Mouse (Mus musculus) brain, embryonic 14.5 days (tissue): Measurements from ENCODE around the gene Vps18. TPM values are rescaled to one million over a fixed set of nuclear protein-coding genes. Genes with fewer than 3 reads are reported as not detected.
A peak's percentile ranks its signal among the peaks of the same experiment; 100 is the strongest.

Experiments
- DNase-seq: peaks from one replicate; pipeline ENCODE4 v3.0.0-alpha.2; 2011; ENCODE audit warnings: low read depth
- CTCF ChIP-seq: fragments of 200-500 bp; IDR thresholded peaks from 2 replicates; pipeline ENCODE4 v1.5.1; 2012; ENCODE audit warnings: inconsistent platforms, mild to moderate bottlenecking, moderate library complexity, borderline replicate concordance; ENCODE audit not compliant: insufficient read depth, insufficient read length; ENCODE audit errors: extremely low read depth
- POLR2A ChIP-seq: fragments of 200-500 bp; IDR thresholded peaks from 2 replicates; pipeline ENCODE4 v1.6.1; 2012; ENCODE audit warnings: mild to moderate bottlenecking, inconsistent platforms, borderline replicate concordance; ENCODE audit not compliant: poor library complexity, insufficient read depth, insufficient read length, severe bottlenecking; ENCODE audit errors: extremely low read depth
- polyA plus RNA-seq: library from polyadenylated mRNA; depleted of rRNA; stranded (reverse); fragments of >200 nt; gene quantifications from 2 replicates; pipeline ENCODE4 v1.2.3, GENCODE M21; 2012

Vps18 gene
- polyA plus RNA-seq, 1 experiment, result 28.6 TPM

DNA sequence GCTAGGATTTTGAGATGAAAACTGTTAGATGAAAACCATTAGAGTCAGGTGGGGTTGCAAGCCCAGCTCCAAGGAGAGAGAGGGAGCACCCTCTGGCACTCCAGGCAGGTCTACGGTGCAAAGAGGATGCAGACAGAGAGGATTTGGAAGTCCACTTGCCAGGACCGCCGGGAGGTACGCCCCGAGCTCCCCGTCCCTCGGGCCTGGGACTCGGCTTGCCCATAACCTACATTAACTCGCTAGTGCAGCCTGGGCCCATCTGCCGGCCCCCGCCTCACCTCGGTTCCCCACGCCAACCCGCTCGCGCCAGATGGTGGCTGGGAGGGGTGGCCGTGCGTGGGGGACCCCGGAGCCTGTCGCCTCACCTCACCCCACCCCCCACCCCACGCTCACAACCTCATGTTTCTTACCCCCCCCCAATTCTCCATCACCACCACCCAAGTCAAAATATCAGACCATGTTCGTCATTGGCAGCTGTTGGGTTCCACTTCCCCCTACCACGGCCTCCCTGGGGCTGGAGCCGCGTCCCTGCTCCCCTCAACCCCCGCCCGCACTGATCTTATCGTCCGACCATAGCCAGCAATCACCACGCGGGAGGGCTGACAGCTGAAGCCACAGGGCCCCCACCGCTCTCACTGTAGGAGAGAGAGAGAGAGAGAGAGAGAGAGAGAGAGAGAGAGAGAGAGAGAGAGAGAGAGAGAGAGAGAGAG, 35.5 kb downstream of the Vps18 start:
- DNase-seq, result no peak

DNA sequence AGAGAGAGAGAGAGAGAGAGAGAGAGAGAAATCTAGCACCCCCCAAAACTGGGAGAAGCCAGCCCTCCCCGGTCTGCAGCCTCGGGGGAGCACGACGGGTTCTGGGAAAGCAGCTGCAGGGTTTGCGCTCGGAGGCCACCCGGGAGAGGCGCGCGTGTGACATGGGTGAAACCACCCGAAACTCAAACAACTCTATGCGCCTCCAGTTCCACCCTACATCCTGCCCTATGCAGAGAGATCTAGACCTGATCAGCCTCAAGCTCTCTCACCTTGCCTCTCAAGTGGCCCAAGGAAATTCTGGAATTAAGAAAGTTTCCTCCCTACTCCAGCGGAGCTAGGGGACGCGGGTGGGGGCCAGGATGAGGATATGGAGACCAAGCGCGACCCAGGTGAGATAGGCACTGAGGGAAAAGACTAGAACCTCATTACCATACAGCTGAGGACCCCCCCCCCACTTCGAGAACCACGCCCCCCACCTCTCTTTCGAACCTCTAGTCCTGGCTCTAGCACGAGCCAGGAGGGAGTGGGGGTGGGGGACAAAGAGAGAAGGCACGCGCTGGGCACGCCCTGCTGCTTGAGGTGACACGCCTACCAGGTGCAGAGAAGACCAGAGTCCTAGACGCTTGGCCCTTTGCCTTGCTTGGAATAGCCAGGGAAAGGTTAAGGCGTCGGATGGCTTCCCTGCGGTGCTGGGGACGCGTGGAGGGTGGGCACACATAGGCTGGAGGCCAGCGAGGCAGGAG, 36.2 kb downstream of the Vps18 start:
- TF ChIP-seq CTCF (no peak), POLR2A (no peak)
- DNase-seq, result no peak

More for the DNA sequence above, 35.5 kb downstream of the Vps18 start:
- no peak for TF ChIP-seq POLR2A
- no peak for TF ChIP-seq CTCF

DNA sequence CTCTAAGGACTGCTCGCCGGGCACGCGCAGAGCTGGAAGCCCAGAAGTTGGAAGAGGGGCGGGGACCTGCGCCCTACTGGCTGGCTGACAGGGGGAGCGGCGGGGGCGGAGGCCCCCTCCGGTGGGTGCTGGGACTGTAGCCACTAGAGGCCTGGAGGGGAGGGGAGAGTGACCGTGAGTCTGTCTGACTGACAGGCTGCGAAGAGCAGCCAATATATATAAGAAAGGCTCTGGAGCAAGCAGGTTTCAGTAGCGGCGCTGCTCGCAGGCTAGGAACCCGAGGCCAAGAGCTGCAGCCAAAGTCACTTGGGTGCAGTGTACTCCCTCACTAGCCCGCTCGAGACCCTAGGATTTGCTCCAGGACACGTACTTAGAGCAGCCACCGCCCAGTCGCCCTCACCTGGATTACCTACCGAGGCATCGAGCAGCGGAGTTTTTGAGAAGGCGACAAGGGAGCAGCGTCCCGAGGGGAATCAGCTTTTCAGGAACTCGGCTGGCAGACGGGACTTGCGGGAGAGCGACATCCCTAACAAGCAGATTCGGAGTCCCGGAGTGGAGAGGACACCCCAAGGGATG, 37.1 kb downstream of the Vps18 start, which contains the start of gene Dll4:
TSS of gene Dll4 (plus strand) at position 217 of the 576 bp plus-strand sequence.
- TF ChIP-seq CTCF (0 out of 2 replicates have a peak, but pooled peaks have one; percentile 2), POLR2A (peak; percentile 19; the same call in 1 of the 2 replicates)
- DNase-seq, result peak; percentile 67

DNA sequence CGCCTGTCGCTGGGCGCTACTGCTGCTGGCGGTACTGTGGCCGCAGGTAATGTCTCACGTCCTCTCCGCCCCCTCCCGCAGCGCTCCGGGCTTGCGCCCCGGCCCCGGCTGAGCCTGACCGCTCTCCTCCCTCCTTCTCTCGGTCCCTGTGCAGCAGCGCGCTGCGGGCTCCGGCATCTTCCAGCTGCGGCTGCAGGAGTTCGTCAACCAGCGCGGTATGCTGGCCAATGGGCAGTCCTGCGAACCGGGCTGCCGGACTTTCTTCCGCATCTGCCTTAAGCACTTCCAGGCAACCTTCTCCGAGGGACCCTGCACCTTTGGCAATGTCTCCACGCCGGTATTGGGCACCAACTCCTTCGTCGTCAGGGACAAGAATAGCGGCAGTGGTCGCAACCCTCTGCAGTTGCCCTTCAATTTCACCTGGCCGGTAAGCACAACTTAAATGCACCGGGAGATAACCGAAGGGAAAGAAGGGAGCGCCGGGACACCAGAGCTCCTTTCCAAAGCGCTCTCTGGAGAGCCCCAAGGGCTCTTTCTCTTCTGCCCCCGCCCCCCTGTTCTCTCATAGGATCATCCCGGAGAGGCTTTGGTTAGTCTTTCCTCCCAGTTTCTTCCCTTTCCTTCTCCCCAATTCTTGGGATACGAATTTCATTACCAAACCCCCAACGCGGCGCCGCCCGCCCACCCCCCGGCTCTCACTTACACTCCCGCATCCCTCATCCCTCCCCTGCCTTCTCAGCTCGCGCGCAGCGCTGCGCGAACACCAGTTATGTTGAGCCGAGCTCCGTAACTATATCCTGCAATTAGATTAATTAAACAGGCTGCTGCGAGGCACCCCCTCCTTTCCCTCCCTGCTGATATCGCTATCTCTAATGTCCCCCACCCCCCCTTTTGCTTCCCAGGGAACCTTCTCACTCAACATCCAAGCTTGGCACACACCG, 37.9 kb downstream of the Vps18 start:
- DNase-seq, result peak; percentile 56
- TF ChIP-seq CTCF (no peak), POLR2A (no peak)

DNA sequence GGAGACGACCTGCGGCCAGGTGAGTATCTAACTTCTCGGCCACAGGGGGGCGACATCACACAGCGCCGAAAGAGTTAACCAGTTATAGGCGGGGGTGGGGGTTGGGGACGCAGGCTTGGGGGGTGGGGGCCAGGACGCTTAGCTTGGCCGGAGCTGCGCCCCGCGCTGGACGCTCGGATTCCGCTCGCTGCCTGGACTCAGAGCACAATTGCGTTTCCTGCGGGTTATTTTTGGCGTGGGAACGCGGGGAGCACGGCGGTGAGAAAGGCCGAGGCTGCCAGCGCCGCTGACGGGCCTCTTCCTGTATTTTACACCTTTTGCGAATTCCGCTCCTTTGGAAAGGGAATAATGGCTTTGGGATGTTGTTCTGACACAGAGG, 38.6 kb downstream of the Vps18 start:
- TF ChIP-seq POLR2A, result no peak
- TF ChIP-seq CTCF, result peak; percentile 57; the same call in 1 of the 2 replicates
- peak; percentile 56 for DNase-seq

DNA sequence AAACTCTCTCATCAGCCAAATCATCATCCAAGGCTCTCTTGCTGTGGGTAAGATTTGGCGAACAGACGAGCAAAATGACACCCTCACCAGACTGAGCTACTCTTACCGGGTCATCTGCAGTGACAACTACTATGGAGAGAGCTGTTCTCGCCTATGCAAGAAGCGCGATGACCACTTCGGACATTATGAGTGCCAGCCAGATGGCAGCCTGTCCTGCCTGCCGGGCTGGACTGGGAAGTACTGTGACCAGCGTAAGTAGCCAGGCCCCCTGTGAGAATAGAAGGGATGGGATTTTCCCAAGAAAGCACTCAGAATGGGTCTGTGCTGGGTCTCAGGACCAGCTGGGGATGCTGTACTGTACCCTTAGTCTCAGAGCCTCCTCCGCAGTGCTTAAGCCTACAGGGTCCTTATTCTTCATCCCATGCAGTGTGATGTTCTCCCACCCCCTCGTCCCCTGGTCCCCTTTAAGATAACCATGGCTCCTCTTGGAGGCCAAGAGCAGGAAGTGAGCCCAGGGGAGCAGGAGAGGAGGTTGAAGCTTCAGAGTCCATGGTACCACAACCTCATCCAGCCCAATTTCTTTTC, 39.5 kb downstream of the Vps18 start:
- no peak for DNase-seq

DNA sequence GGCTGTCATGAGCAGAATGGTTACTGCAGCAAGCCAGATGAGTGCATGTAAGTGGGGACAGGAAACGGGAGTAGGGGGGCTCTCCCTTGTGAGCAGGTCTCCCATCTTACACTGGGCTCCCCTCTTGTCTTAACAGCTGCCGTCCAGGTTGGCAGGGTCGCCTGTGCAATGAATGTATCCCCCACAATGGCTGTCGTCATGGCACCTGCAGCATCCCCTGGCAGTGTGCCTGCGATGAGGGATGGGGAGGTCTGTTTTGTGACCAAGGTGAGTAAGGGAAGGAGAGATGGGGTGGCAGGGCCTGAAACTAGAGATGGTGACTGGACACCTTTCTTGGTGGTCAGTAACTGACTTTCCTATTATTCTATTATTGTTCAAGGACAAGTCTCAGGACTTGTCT, 40.0 kb downstream of the Vps18 start:
- DNase-seq, result no peak
- TF ChIP-seq CTCF, result no peak

More for the DNA sequence above, 39.5 kb downstream of the Vps18 start:
- TF ChIP-seq CTCF, result no peak
- TF ChIP-seq POLR2A, result no peak

DNA sequence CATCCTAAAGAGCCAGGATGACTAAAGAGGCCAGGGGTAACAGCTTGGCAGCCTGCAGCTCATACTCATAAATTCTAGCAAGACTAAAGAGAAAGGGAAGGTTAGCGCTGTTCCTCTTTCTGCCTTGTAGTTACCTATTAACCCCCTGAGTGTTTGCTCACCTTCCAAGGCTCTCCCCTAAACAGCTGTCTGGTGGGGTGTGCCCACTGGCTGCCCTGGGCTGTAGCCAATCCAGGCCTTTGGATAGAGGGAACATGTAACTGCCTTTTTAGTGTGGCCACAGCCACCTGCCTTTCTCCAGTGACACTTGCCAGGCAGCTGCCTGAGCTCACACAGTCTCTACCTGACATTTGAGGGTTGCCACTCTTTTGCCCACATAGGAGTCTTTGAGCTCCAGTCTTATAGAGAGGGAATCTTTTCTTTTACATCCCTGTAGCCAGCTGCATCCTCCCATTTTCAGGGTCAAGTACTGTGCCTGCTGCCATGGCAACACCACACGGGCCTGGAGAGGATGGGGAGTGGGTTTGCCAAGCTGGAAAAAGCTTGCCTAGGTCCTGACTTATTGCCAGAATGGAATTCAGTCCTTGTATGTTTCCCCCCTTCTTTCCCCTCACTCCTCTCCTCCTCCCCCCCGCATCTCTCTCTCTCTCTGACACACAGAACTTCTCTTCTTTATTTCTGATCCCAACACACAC, 40.7 kb downstream of the Vps18 start:
- peak; percentile 68 for DNase-seq
- no peak for TF ChIP-seq CTCF
- TF ChIP-seq POLR2A, result no peak

DNA sequence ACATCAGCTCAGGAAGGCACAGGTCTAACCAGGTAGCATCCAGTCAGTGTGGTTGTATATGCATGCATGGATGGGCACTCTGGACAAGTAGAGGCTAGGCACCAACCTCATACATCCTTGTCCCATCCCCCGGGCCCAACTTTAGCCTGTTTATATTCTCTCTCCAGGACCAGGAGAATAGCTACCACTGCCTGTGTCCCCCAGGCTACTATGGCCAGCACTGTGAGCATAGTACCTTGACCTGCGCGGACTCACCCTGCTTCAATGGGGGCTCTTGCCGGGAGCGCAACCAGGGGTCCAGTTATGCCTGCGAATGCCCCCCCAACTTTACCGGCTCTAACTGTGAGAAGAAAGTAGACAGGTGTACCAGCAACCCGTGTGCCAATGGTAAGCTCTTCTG, 42.3 kb downstream of the Vps18 start:
- DNase-seq, result no peak
- TF ChIP-seq CTCF (no peak), POLR2A (no peak)

DNA sequence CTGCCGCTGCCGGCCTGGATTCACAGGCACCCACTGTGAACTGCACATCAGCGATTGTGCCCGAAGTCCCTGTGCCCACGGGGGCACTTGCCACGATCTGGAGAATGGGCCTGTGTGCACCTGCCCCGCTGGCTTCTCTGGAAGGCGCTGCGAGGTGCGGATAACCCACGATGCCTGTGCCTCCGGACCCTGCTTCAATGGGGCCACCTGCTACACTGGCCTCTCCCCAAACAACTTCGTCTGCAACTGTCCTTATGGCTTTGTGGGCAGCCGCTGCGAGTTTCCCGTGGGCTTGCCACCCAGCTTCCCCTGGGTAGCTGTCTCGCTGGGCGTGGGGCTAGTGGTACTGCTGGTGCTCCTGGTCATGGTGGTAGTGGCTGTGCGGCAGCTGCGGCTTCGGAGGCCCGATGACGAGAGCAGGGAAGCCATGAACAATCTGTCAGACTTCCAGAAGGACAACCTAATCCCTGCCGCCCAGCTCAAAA, 43.7 kb downstream of the Vps18 start:
- DNase-seq, result no peak
- TF ChIP-seq CTCF (no peak), POLR2A (no peak)
